Mouse (Mus musculus) kidney, adult 2 months (tissue): ENCODE data around the gene Cdh1. TPM values are rescaled to one million over a fixed set of nuclear protein-coding genes. Genes with fewer than 3 reads are reported as not detected.
"Not testable (repeated sequence)": the region's sequence is repeated elsewhere in the genome, so short reads cannot be mapped to it uniquely, and the experiment has no call there.

Source experiments
- DNase-seq: peaks from one replicate; pipeline ENCODE4 v3.0.0; 2021
- H3K27ac ChIP-seq: fragments of 200-500 bp; 2 replicates; pipeline ENCODE4 v1.5.1; 2012; ENCODE audit warnings: low read depth, low read length, control low read depth, inconsistent platforms; ENCODE audit not compliant: insufficient read depth
- H3K27me3 ChIP-seq: fragments of 200-500 bp; replicated peaks from 2 replicates; pipeline ENCODE4 v1.6.1; 2012; ENCODE audit warnings: mild to moderate bottlenecking, moderate library complexity, low read length, inconsistent platforms; ENCODE audit not compliant: control insufficient read depth, insufficient read depth
- H3K36me3 ChIP-seq: fragments of 200-500 bp; 2 replicates; pipeline ENCODE4 v1.6.1; 2012; ENCODE audit warnings: mild to moderate bottlenecking, moderate library complexity, low read length, inconsistent platforms; ENCODE audit not compliant: control insufficient read depth, insufficient read depth
- H3K4me1 ChIP-seq: fragments of 200-500 bp; 2 replicates; pipeline ENCODE4 v1.6.1; 2011; ENCODE audit warnings: low read length; ENCODE audit not compliant: control insufficient read depth, insufficient read depth
- H3K4me3 ChIP-seq: fragments of 200-500 bp; 2 replicates; pipeline ENCODE4 v1.5.1; 2011; ENCODE audit warnings: mild to moderate bottlenecking, low read depth, low read length, control low read depth; ENCODE audit not compliant: insufficient read depth
- CTCF ChIP-seq: fragments of 200-500 bp; conservative IDR thresholded peaks from 2 replicates; pipeline ENCODE4 v1.5.1; 2011; ENCODE audit warnings: low read depth, mild to moderate bottlenecking, control low read depth, low read length, moderate library complexity, mixed read lengths; ENCODE audit not compliant: insufficient read depth, insufficient read length
- POLR2A ChIP-seq: fragments of 200-500 bp; IDR thresholded peaks from one replicate; pipeline ENCODE4 v1.6.1; 2011; ENCODE audit warnings: low read depth, low read length, control low read depth
- WGBS: fragments of 180-500 bp; shearing (Covaris S2); methylation state at CpG from one replicate; pipeline ENCODE4 v1.1.7; 2018; 5-methylcytosine and 5-hydroxymethylcytosine counted together
- polyA plus RNA-seq: library from polyadenylated mRNA; depleted of rRNA; stranded (reverse); fragments of >200 nt; gene quantifications from 2 replicates; pipeline ENCODE4 v1.2.3, GENCODE M21; 2012

The Cdh1 gene
- polyA plus RNA-seq, 1 experiment, result 68.7 TPM

DNA sequence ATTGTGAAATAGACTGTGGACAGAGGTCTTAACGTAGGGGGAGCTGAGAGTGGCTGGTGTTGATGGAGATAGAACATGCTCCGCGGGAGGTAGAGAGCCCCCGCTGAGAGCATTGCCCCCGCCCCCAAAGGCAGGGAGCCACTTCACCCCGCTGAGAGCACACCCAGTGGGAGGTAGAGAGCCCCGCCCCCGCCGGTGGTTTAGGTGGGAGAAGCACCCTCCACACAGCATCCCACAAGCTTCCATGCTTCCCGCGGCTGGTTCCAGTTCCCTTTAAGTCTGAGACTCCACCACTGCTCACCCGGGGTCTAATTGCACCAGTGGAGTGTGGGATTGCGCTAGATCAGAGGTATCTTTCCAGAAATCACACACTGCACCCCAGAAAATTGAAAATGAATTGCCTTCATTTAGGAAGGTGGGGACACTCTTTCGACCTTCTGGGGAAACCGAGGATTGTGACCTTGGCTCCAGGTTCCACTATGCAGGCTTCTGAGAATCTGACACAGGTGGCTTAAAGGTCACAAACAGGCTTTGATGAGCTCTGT, 3.5 kb downstream of the Cdh1 start:
- DNase-seq, result no peak
- Histone ChIP-seq H3K27ac (no peak overlapping the region), H3K36me3 (no peaks in the 10 kb centered on the region), H3K27me3 (no peaks in the 10 kb centered on the region), H3K4me1 (peaks cover 11% of the 10 kb centered on the region; the same call in 1 of the 2 replicates), H3K4me3 (no peak overlapping the region)
- WGBS, result 43% methylated on average over 14 of the region's 15 CpGs
- no peak for TF ChIP-seq POLR2A
- TF ChIP-seq CTCF, result no peak

DNA sequence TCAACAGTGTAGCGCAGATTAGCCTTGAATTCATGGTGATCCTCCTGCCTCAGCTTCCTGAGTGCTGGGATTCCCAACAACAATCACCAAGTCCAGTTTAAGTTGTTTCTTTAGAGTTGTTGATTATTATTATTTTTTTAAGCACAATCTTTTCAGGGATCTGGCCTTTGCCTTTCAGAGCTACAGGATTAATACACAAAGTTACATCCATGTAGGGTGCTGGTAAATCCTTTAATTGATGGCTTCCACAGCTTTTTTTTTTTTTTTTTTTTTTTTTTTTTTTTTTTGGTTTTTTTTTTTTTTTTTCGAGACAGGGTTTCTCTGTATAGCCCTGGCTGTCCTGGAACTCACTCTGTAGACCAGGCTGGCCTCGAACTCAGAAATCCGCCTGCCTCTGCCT, 4.6 kb downstream of the Cdh1 start:
- WGBS, result 97% methylated on average over 3 of the region's 4 CpGs
- DNase-seq, H3K4me3 ChIP-seq, H3K36me3 ChIP-seq, H3K27ac ChIP-seq, H3K27me3 ChIP-seq: not testable (repeated sequence)
- H3K4me1 ChIP-seq, result peaks cover 16% of the 10 kb centered on the region

DNA sequence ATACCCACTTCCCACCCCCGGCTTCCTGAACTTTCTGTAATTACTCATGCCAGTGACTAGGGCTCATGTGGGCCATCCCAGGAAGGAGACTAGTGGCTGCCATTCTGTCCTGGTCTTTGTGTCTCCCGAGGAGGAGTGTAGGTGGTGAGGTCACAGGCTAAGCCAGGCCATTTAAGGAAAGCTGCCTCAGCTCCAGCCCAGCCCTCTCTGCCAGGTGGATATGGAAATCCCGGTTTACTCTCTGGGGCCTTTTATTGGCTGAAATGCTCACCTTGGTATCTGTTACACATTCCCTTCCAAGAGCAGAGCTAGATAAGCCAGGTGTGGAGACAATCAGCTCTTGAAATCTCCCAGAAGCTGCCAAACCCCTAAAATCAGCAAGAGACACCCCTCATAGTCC, 5.3 kb downstream of the Cdh1 start:
- H3K4me1 ChIP-seq, result peaks cover 20% of the 10 kb centered on the region
- no peak overlapping the region for H3K4me3 ChIP-seq
- TF ChIP-seq POLR2A (no peak), CTCF (no peak)
- H3K36me3 ChIP-seq, result no peaks in the 10 kb centered on the region
- no peaks in the 10 kb centered on the region for H3K27me3 ChIP-seq
- H3K27ac ChIP-seq, result no peak overlapping the region
- WGBS, result 33% methylated on average over 3 of the region's 3 CpGs
- DNase-seq, result no peak

DNA sequence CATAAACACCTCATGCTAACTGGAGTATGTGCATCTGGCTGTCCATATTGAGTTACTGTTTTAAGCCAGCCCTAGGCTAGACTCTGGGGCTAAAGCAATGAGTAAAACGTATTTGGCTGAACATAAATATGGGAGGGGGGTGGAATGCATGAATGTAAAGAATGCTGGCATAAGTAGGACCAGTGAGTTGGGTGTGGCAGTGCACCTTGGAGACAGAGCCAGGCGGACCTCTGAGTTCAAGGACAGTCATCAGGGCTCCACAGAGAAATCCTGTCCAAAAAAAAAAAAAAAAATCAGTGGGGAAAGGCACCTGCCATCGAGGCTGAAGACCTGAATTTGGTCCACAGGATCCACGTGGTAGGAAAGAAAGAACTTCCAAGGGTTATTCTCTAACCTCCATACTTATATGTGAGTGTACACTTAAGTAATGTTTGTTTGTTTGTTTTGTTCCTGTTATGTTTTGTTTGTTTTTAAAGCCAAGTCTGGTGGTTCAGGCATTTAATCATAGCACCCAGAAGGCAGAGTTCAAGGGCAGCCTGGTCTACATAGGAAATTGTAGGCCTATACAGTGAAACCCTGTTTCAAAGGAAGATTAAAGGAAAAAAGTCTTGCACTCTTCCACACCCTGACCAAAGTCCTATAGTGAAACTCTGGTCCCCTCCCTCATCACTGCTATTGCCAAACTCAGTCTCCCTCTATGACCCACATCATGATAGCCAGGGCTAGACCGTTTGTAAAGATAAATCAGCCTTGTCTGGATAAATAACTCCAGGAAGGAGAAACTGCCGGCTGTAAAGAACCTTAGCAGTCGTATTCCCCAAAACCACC, 6.1 kb downstream of the Cdh1 start:
- Histone ChIP-seq H3K4me3 (no peak overlapping the region), H3K27me3 (no peaks in the 10 kb centered on the region), H3K4me1 (peaks cover 23% of the 10 kb centered on the region), H3K36me3 (no peaks in the 10 kb centered on the region), H3K27ac (no peak overlapping the region)
- 57% methylated on average over 7 of the region's 7 CpGs for WGBS
- TF ChIP-seq CTCF (no peak), POLR2A (no peak)
- no peak for DNase-seq

DNA sequence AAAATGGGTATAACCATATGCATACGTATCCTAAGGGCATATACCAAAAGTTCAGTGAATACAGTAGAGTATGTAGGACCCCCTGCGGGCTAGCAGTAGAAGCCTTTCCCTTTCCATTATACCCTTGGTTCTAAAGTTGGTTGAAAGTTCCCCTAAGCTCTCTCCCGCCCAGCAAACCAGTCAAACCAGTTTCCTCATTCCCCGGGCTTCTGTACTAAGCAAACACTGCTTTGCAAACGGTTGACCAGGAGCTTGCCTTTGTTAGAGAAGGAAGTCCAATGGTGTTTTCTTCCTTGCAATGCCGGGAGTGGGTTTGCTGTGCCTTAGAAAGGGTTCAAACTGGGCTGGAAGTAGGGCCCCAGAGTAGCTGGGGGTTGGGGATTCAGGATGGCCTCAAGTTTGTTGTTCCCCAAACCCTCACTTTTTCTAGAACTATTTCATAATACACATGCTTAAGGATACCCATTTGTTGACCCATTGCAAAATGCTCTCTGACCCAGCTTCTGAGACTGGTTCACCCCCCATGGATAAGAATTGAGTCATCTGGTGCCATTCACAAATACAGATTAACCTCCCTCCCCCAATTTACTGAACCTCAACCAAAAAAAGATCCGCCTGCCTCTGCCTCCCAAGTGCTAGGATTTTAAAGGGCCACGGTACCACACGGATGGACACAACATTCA, 7.9 kb downstream of the Cdh1 start:
- DNase-seq, result peak; percentile 69
- H3K27ac ChIP-seq, result peak overlapping the region; percentile 44
- no peak for TF ChIP-seq POLR2A
- no peak for TF ChIP-seq CTCF
- no peaks in the 10 kb centered on the region for H3K27me3 ChIP-seq
- 60% methylated on average over 9 of the region's 9 CpGs for WGBS
- H3K4me1 ChIP-seq, result peaks cover 34% of the 10 kb centered on the region
- no peaks in the 10 kb centered on the region for H3K36me3 ChIP-seq
- H3K4me3 ChIP-seq, result no peak overlapping the region

DNA sequence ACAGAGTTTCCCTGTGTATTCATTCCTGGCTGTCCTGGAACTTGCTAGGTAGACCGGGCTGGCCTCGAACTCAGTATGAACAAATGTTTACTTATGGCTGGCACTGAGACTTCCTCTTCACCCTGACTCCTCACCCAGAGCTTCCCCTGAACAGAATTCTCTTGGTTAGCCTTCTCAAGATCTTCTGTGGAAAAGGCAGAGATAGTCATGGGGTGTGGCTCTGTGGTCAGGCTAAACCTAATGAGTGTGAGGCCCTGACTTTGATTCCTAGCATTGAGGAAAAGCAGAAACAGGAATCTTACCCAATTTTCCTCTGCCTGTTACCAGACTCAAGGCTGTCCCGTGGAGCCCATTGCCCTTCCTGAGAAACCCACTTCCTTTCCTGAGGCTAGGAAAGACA, 8.9 kb downstream of the Cdh1 start:
- H3K27ac ChIP-seq, result no peak overlapping the region; the same call in 1 of the 2 replicates
- H3K4me1 ChIP-seq, result peaks cover 34% of the 10 kb centered on the region
- no peak overlapping the region for H3K4me3 ChIP-seq
- TF ChIP-seq POLR2A, result no peak
- no peak for TF ChIP-seq CTCF
- 70% methylated on average over 3 of the region's 3 CpGs for WGBS
- no peaks in the 10 kb centered on the region for H3K36me3 ChIP-seq
- no peak for DNase-seq
- H3K27me3 ChIP-seq, result no peaks in the 10 kb centered on the region

DNA sequence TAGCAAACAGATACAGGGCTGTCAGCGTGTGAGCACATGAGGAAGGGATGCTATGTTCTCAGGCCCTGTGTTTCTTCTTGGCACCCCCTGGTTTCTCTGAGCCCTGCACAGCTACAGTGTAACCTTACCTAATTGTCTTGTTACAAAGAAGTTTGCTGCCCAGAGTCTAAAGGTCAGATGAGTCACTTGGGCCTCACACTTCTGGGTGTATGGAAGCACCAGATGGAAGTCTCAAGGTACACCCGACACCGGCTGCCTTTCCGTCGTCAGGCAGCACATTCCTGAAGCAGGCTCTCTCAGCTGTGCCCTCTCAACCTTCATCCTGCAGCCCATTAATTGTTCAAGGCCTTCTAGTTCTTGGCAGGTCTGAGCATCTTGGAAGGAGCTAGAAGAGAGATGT, 11.6 kb downstream of the Cdh1 start:
- Histone ChIP-seq H3K36me3 (no peaks in the 10 kb centered on the region), H3K4me1 (peaks cover 34% of the 10 kb centered on the region), H3K27ac (peak overlapping the region; percentile 67), H3K27me3 (no peaks in the 10 kb centered on the region), H3K4me3 (no peak overlapping the region)
- TF ChIP-seq CTCF (no peak), POLR2A (no peak)
- WGBS, result 19% methylated on average over 5 of the region's 5 CpGs
- peak; percentile 89 for DNase-seq
